Mouse (Mus musculus) kidney, postnatal 0 days (tissue): ENCODE results near the gene Catsper3. TPM values are rescaled to one million over a fixed set of nuclear protein-coding genes. Genes with fewer than 3 reads are reported as not detected.
A peak's percentile ranks its signal among the peaks of the same experiment; 100 is the strongest.

Experiments
- ATAC-seq: fragments of 200-750 bp; cut with Nextera tagmentation; replicated peaks from 2 replicates; pipeline ENCODE4 v1.8.0; 2017; ENCODE audit warnings: low read depth, moderate number of reproducible peaks, moderate TSS enrichment, moderate library complexity; ENCODE audit not compliant: low FRiP score
- DNase-seq: peaks from one replicate; pipeline ENCODE4 v3.0.0-alpha.2; 2016; ENCODE audit warnings: low spot score
- H3K27ac ChIP-seq: fragments of 300-500 bp; sonication (generic); 2 replicates; pipeline ENCODE4 v1.5.1; 2014; ENCODE audit warnings: mild to moderate bottlenecking
- H3K27me3 ChIP-seq: fragments of 300-500 bp; sonication (generic); 2 replicates; pipeline ENCODE4 v1.6.1; 2014; ENCODE audit warnings: low read length, mixed read lengths; ENCODE audit not compliant: insufficient read depth
- H3K36me3 ChIP-seq: fragments of 300-500 bp; sonication (generic); 2 replicates; pipeline ENCODE4 v1.6.1; 2014; ENCODE audit warnings: low read length, mixed read lengths; ENCODE audit not compliant: insufficient read depth
- H3K4me1 ChIP-seq: fragments of 300-500 bp; sonication (generic); replicated peaks from 2 replicates; pipeline ENCODE4 v1.6.1; 2014; ENCODE audit warnings: antibody characterized with exemption, low read length, mixed read lengths; ENCODE audit not compliant: insufficient read depth
- H3K4me2 ChIP-seq: fragments of 300-500 bp; sonication (generic); 2 replicates; pipeline ENCODE4 v1.6.1; 2014; ENCODE audit warnings: mild to moderate bottlenecking, low read length, moderate library complexity, mixed read lengths
- H3K4me3 ChIP-seq: fragments of 300-500 bp; sonication (generic); replicated peaks from 2 replicates; pipeline ENCODE4 v1.5.1; 2014; ENCODE audit warnings: low read depth, low read length
- H3K9ac ChIP-seq: fragments of 300-500 bp; sonication (generic); 2 replicates; pipeline ENCODE4 v1.6.1; 2014; ENCODE audit warnings: low read depth, low read length
- H3K9me3 ChIP-seq: fragments of 300-500 bp; sonication (generic); replicated peaks from 2 replicates; pipeline ENCODE4 v1.6.1; 2016; ENCODE audit warnings: low read length, inconsistent platforms, mixed read lengths
- CTCF ChIP-seq: IDR thresholded peaks from 2 replicates; pipeline ENCODE4 v1.5.1; 2016; ENCODE audit warnings: antibody characterized with exemption, low read depth, mild to moderate bottlenecking, moderate library complexity
- WGBS: fragments of 180-500 bp; shearing (Covaris S2); extraction: QIAGEN DNeasy Blood & Tissue Kit; methylation state at CpG from one replicate; pipeline ENCODE4 v1.1.7; 2014; 5-methylcytosine and 5-hydroxymethylcytosine counted together
- polyA plus RNA-seq: library from polyadenylated mRNA; unstranded; fragments of >200 nt; fragmentation: Nextera tagmentation; extraction: Ambion mirVana; gene quantifications from 2 replicates; pipeline ENCODE4 v1.2.1, GENCODE M21; 2015

Gene Catsper3
- polyA plus RNA-seq, 1 experiment from 2014 or later, result 0.14 TPM

GRCm38 (mm10) chr13:55825245-55825681, 40.9 kb downstream of the Catsper3 start:
- H3K4me3 ChIP-seq, result 0 out of 2 replicates have a peak overlapping the region, but pooled peaks have one; percentile 2
- H3K9ac ChIP-seq, result no peak overlapping the region
- H3K27ac ChIP-seq, result no peak overlapping the region
- ATAC-seq (no peak), DNase-seq (no peak)
- no peaks in the 10 kb centered on the region for H3K36me3 ChIP-seq
- H3K4me2 ChIP-seq, result no peak overlapping the region
- peaks cover 3% of the 10 kb centered on the region; the same call in 1 of the 2 replicates for H3K4me1 ChIP-seq
- H3K9me3 ChIP-seq, result no peaks in the 10 kb centered on the region
- peaks cover 76% of the 10 kb centered on the region for H3K27me3 ChIP-seq
- WGBS, result 3% methylated on average over 31 of the region's 32 CpGs
- no peak for TF ChIP-seq CTCF

GRCm38 (mm10) chr13:55826008-55826671, 41.8 kb downstream of the Catsper3 start:
- WGBS, result 3% methylated on average over 56 of the region's 56 CpGs
- no peak for ATAC-seq
- DNase-seq, result no peak
- Histone ChIP-seq H3K9ac (no peak overlapping the region), H3K4me2 (no peak overlapping the region), H3K27me3 (peaks cover 79% of the 10 kb centered on the region), H3K4me1 (peaks cover 12% of the 10 kb centered on the region), H3K36me3 (no peaks in the 10 kb centered on the region), H3K4me3 (0 out of 2 replicates have a peak overlapping the region, but pooled peaks have one; percentile 4), H3K9me3 (no peaks in the 10 kb centered on the region), H3K27ac (no peak overlapping the region)
- TF ChIP-seq CTCF, result no peak

- Histone ChIP-seq H3K9me3 (no peaks in the 10 kb centered on the region), H3K4me2 (no peak overlapping the region), H3K27ac (no peak overlapping the region), H3K4me3 (no peak overlapping the region), H3K4me1 (peaks cover 16% of the 10 kb centered on the region), H3K36me3 (no peaks in the 10 kb centered on the region), H3K27me3 (peaks cover 88% of the 10 kb centered on the region), H3K9ac (no peak overlapping the region)
- no peak for ATAC-seq
- no peak for TF ChIP-seq CTCF
- DNase-seq, result peak; percentile 46
- WGBS, result 5% methylated on average over 13 of the region's 13 CpGs
Observed at GRCm38 (mm10) chr13:55826796-55827678, 42.7 kb downstream of the Catsper3 start.

- Histone ChIP-seq H3K27me3 (peaks cover 91% of the 10 kb centered on the region), H3K27ac (no peak overlapping the region), H3K4me1 (peaks cover 16% of the 10 kb centered on the region), H3K9me3 (no peaks in the 10 kb centered on the region), H3K36me3 (no peaks in the 10 kb centered on the region), H3K4me3 (0 out of 2 replicates have a peak overlapping the region, but pooled peaks have one; percentile 14), H3K4me2 (peak overlapping the region; percentile 11; the same call in 1 of the 2 replicates), H3K9ac (no peak overlapping the region)
- no peak for TF ChIP-seq CTCF
- DNase-seq, result no peak
- no peak for ATAC-seq
- WGBS, result 4% methylated on average over 6 of the region's 6 CpGs
Observed at GRCm38 (mm10) chr13:55827679-55828140, 43.3 kb downstream of the Catsper3 start.

GRCm38 (mm10) chr13:55828141-55829017, 44.0 kb downstream of the Catsper3 start:
- Histone ChIP-seq H3K4me1 (peaks cover 16% of the 10 kb centered on the region), H3K27ac (no peak overlapping the region), H3K9ac (no peak overlapping the region), H3K36me3 (no peaks in the 10 kb centered on the region), H3K9me3 (no peaks in the 10 kb centered on the region), H3K4me3 (peak overlapping the region; percentile 14; the same call in 1 of the 2 replicates), H3K4me2 (peak overlapping the region; percentile 11; the same call in 1 of the 2 replicates), H3K27me3 (peaks cover 92% of the 10 kb centered on the region)
- 1% methylated on average over 50 of the region's 50 CpGs for WGBS
- DNase-seq (no peak), ATAC-seq (no peak)
- TF ChIP-seq CTCF, result no peak
